Mouse (Mus musculus) adrenal gland (tissue): Measurements from ENCODE around the gene Prpf6.

ENCODE experiments used
- intact Hi-C: fragments of 180-260 bp; cut with DNase I; formaldehyde crosslinking; loops from one replicate; pipeline ENCODE4 v1.15.1; 2025

Gene Prpf6

DNA sequence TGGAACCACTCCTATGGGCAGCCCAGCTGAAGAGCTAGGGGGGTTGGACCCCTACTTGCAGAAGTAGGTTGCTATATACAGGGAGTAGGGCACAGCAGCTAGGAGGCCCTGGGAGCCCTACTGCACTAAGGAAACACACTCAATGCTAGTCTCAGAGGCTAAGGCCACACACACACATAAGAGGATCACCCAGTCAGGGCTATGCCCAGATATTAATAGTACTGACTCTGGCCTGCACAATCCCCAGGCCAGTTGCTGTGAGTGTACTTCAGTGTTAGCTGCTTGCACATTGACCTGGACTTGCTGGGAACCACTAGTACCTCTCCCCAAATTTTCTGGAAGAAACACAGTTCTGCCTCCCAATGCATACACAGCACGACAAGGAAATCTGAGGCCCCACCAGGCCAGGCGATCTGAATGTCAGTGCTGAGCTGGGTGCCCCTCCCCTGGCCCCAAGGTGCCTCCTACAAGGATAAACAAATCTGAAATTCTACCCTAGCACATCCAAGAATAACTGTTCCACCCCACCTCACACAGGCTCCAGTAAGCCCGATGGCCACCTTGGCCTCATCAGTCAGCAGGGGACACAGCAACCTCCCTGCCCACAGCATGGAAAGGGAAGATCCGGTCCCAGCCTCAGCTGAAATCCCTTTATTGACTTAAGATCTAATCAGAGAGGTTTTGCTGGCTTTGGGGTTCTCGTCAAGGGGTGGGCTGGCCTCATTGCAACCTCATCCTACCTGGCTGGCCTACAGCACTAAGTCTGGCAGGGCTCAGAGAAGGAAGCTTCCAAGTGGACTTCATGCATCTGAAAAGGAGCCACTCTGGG is 12.7 kb upstream of the Prpf6 start:
- intact Hi-C loops: loop anchor here (10.0 kb wide), 1 partner anchor 54 kb away; the partner anchor contains the start of gene Dnajc5

- intact Hi-C loops: loop anchor here (10.0 kb wide), 1 partner anchor 55 kb away; the partner anchor contains the start of gene Dnajc5
Observed at GRCm38 (mm10) chr2:181579681-181580080, 12.0 kb upstream of the Prpf6 start.

GRCm38 (mm10) chr2:181580131-181580772 is 11.4 kb upstream of the Prpf6 start:
- intact Hi-C loops: no loop called here

DNA sequence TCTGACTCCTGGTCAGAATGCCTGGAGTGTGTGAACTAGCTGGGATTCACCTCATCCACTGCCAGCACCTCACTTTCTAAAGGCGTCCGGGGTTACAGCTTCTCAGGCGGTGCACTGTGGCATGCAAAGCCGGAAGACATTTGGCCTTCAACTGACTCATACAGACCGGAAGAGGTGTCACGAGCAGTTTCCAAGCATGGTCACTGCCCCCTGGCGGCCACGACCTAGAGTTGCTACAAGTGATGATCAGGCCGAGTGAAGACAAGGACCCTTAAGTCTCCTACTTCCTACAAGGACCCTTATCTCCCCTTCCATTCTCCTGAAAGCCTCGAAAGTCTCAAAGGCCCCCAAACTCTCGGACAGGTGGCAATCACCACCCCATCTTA is 10.7 kb upstream of the Prpf6 start:
- intact Hi-C loops: no loop called here

DNA sequence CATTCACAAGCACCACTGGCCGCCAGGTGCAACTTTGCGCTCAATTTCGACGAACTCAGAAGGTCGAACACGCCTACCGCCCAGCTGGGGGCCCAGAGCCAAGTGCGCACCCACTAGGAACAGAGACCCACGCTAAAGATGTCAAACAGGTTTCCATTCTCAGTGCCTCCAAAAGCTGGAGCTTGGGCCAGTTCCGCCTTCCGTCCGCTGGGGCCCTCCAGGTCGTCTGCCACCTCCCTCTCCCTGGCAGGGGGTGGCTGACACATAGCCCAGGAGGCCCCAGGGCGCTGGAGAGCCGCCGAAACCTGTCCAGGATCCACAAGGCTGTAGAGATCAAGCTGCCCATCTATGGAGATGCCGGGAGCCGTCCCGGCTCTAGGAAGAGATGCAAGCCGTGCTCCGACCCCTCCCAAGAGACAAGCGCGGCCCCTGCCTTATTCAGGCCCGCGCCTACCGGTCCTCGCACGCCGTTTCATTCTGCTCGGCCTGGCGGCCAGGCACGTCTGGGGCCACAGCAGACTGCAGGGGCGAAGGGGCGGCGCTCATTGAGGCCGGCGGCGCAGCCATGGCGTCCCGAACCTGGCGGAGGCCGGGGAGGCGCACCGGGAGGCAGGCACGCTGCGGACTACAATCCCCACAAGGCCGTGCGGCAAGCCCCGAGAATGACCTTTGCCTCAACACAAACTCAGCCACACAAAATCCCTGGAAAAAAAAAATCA is 10.1 kb upstream of the Prpf6 start:
- intact Hi-C loops: no loop called here

DNA sequence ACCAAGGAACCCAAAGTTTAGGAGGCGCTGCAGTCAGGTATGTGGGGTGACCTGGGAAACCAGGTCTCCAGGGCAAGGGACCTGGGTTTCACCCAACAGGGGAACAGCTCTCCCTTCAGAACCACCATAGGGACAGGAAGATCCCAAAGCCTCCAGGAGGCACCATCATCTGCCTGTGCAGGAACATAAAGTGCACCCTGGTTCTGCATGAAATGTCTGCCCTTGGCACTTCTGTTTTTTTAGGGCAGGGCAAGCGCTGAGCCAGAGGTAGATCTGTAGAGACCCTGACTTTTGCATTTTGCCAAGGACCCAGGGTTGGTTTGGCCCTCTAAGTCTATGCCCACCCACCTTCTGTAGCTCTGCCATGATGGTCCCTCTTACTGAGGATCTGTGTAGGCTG is 9.3 kb upstream of the Prpf6 start:
- intact Hi-C loops: no loop called here

GRCm38 (mm10) chr2:181582939-181583338 is 8.7 kb upstream of the Prpf6 start:
- intact Hi-C loops: no loop called here

DNA sequence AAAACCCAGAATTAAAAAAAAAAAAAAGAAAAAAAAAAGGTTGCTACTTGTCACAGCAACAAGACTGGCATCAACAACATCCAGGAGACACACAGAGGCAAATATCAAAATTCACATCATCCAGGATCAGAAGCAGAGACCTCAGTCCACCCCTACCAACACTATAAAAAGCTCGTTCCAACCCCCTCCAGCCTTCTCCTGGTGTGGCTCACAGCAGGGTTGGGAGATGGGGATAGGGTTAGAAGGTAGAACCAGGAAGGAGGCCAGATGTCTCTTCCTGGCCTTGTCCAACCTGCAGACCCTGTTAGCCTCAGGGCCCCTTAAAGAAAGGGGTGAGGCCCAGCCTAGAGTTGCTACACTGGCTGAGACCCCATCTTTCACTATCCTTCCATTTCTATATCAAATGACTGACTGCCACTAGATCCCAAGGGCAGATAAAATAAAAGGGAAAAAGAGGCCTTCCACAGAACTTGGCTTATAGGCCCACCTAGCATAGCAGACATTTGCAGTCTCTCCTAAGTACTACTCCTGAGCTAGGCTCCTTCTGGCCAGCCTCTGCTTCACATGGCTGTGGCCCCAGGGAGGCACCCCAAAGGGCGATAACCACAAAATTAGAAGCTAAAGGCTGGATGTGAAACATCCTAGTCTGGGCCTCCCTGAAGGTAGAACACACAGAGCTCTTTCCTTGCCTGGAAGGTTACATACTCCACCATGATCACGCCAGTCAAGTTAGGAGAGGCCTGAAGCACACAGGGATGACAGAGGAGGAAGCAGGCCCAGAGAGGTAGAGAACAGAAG is 8.0 kb upstream of the Prpf6 start:
- intact Hi-C loops: no loop called here

- intact Hi-C loops: no loop called here
Observed at GRCm38 (mm10) chr2:181584411-181584942, 7.2 kb upstream of the Prpf6 start, which contains the start of gene Uckl1. Uckl1 (minus strand) TSS chr2:181584892.

DNA sequence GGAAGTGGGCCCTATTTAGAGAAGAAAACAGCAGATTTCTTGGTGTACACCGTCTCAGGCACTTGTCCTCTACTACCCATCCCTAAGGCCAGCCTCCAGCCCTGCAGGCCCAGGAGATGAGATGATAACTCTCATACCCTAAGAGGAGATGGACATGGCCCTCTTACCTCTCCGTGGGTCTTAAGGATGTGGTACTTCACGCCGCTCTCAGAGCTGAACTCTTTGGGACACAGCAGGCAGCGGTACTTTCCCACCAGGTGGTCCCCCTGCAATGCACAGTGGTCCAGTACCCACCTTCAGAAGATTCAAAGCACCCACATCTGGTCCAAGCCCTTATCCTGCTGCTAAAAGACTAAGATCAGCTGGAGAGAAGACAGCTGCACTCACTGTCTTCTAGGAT is 6.2 kb upstream of the Prpf6 start:
- intact Hi-C loops: no loop called here

DNA sequence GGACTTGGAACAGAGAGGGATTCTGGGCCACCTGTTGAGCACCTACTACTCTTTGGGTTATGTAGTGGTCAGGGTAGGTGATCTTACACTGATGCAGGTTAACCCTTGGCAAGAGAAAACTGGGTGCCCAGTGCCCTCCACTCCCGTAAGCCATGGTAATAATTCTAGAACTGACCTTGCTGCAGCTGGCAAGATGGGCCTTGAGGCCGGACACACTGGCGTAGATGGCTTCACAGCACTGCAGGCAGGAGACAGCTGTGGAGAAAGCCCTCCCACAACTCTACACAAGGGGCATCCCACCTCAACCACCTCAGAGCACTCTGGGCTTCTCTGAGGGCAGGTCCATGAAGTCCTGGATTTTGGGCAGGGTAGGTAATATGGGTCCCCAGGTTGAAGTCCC is 5.5 kb upstream of the Prpf6 start:
- intact Hi-C loops: no loop called here

DNA sequence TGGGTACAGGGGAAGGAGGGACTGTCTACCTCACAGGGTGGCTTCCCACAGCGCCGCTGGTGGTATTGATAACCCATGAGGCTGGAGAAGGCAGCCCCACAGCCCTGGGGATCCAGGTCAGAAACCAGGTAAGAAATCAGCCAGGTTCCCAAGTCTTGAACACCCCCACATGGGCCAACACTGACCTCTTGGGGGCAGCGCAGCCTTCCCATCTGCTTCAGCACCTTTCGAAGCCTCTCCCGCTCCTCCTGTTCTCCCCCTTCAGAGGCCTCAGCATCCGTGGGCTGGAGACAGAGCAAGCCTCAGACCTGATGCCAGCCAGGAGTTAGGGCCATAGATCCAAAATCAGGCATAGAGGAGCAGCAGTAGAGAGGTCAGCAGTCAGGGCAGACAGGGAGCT is 3.9 kb upstream of the Prpf6 start:
- intact Hi-C loops: no loop called here

DNA sequence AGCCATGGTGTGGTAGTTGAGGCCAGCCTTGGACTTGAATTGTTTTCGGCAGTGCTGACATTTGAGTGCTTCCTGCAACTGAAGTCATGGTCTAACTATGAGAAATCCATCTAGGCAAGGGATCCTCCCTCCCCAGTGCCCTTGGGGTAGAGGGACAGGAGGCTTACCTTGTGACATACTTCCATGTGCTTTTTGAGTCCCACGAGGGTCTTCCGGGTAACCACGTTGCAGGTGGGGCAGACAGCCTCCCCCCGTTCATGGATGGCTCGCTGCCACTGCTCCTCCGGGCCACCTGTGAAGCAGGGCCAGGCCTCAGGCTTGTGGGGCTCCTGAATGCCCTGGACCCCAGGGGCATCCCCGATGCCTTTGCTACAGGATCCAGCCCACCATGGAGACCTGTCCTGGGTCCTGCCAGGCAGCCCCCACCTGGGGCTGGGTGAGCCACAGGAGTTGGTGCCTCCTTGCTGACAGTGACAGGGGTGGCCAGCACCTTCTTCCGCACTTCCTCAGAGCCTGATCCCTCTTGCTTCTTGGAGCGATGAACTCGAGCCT is 3.4 kb upstream of the Prpf6 start:
- intact Hi-C loops: no loop called here

GRCm38 (mm10) chr2:181589011-181589731 is 2.5 kb upstream of the Prpf6 start:
- intact Hi-C loops: no loop called here

DNA sequence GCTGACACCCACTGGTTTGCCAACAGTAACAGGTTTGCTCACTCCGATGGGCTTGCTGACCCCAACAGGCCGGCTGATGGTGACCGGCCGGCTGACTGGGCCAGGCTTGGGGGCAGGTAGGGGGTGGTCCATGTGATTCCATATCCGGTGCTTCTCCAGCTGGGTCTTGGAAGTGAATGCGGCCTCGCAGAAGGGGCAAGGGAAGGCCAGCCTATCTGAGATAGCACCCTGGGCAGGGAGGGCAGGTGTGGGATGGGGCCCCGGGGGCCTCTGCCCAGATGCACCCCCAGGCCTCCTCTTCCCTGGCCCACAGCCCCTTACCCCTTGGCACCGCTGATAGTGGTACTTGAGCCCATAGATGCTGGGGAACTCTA is 1.9 kb upstream of the Prpf6 start:
- intact Hi-C loops: no loop called here

- intact Hi-C loops: no loop called here
Observed at GRCm38 (mm10) chr2:181590471-181590870, 1.2 kb upstream of the Prpf6 start.

DNA sequence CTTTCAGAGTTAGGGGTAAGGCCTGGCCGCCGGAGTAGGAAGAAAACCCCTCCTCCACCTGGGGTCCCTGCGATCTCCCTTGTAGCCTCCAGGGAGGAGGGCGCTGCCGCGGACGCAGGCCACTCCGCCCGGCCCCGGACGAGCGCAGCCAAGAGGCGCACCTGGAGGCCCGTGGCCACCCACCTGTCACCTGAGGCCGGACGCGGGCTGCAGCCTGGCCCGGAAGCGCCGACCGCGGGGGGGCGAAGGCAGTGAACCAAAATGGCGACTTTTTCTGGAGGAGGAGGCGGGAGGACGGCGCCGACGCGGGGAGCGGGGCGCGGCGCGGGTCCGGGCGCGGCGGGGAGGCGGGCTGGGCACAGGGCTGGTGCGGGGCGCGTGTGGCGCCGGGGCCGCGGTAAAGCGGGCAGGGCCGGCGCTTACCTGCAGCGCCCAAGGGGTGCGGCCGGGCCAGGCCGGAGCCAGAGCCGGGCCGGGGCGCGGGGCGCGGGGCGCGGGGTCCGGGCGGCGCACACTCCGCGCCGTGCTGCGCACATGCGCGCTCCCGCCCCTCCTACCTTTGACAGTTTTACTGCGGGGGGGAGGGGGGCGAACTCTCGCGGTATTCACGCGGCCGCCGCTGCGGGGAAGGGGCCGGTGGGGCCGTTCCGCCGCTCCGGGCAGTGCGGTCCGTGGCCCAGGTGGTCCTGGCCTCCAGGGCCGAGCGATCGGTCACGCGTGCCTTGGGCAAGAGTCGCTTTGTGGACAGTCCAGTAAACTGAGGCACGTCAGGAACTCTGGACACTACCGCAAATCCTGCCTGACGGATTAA is 768 bp downstream of the Prpf6 start, which contains the start of gene Zfp512b:
TSS of gene Zfp512b (minus strand) at position 573 of the 811 bp plus-strand sequence.
- intact Hi-C loops: no loop called here

GRCm38 (mm10) chr2:181593042-181593421 is 1.4 kb downstream of the Prpf6 start:
- intact Hi-C loops: no loop called here

DNA sequence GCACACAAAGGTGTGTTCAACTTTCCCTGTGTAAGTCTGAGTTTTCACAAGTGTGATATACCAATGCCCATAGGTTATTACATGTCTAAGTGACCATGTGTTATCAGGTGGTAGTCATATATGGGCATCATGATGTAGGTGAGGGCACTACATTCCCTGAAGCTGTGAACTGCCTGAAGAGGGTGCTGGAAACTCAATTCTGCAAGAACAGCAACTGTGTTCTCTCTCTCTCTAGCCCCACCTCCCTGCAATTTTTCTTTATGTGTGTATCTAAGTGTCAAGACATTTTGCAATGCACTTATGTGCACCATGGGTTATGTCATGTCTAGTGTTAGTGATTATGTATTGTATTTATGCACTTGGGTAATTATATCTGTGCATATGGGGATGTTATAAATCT is 2.3 kb downstream of the Prpf6 start:
- intact Hi-C loops: no loop called here
